Mouse (Mus musculus) limb, embryonic 10.5 days (tissue): ENCODE data around the gene Jak3. TPM values are rescaled to one million over a fixed set of nuclear protein-coding genes. Genes with fewer than 3 reads are reported as not detected.
A peak's percentile ranks its signal among the peaks of the same experiment; 100 is the strongest.
"Not testable (repeated sequence)": the region's sequence is repeated elsewhere in the genome, so short reads cannot be mapped to it uniquely, and the experiment has no call there.

Experiments
- DNase-seq: peaks from one replicate; pipeline ENCODE4 v3.0.0-alpha.2; 2017; ENCODE audit warnings: low spot score
- H3K27ac ChIP-seq: fragments of 300-500 bp; sonication (generic); 2 replicates; pipeline ENCODE4 v1.5.1; 2016; ENCODE audit warnings: mild to moderate bottlenecking
- H3K27me3 ChIP-seq: fragments of 300-500 bp; sonication (generic); 2 replicates; pipeline ENCODE4 v1.6.1; 2016; ENCODE audit warnings: low read depth, mild to moderate bottlenecking; ENCODE audit not compliant: poor library complexity, severe bottlenecking
- H3K36me3 ChIP-seq: fragments of 300-500 bp; sonication (generic); 2 replicates; pipeline ENCODE4 v1.6.1; 2016; ENCODE audit warnings: mild to moderate bottlenecking, moderate library complexity
- H3K4me1 ChIP-seq: fragments of 300-500 bp; sonication (generic); 2 replicates; pipeline ENCODE4 v1.6.1; 2016
- H3K4me3 ChIP-seq: fragments of 300-500 bp; sonication (generic); 2 replicates; pipeline ENCODE4 v1.5.1; 2016; ENCODE audit warnings: mild to moderate bottlenecking, moderate library complexity
- H3K9me3 ChIP-seq: fragments of 300-500 bp; sonication (generic); replicated peaks from 2 replicates; pipeline ENCODE4 v1.6.1; 2016; ENCODE audit warnings: mild to moderate bottlenecking
- WGBS: fragments of 180-500 bp; shearing (Covaris S2); methylation state at CpG from one replicate; pipeline ENCODE4 v1.1.7; 2016; 5-methylcytosine and 5-hydroxymethylcytosine counted together
- microRNA-seq: library from miRNA; unstranded; fragments of <30 nt; microRNA quantifications from one replicate; pipeline ENCODE4, GENCODE M21; 2017
- polyA plus RNA-seq: library from polyadenylated mRNA; unstranded; fragments of >200 nt; fragmentation: Nextera tagmentation; extraction: Ambion mirVana; gene quantifications from 2 replicates; pipeline ENCODE4 v1.2.1, GENCODE M21; 2016

Gene Jak3
- polyA plus RNA-seq, 1 experiment from 2014 or later, result 4.6 TPM

DNA sequence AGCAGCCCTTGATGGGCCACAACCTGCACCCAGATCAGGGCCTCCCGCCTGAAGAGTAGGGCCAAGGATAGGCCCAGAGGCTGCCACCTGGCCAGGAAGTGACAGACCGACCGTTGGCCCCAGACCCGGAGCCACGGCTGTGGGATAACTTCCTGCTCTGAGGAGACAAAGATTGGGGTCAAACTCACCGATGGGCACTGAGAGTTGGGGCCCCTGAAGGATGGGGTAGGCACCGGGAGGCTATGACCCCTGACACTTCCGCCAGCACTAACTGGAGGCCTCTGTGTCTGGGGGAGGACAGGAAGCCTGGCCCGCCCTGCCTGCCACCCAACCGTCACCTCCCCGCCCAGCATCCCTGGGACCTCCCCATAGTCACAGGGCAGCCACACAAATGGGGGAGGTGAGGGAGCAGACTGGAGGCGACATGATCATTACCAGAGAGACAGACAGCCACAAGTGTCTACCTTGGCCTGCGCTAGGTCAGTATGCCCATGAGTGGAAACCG is 47.0 kb downstream of the Jak3 start:
- WGBS, result 60% methylated on average over 14 of the region's 14 CpGs
- Histone ChIP-seq H3K4me1 (peaks cover 32% of the 10 kb centered on the region), H3K27me3 (peaks cover 84% of the 10 kb centered on the region)

GRCm38 (mm10) chr8:71724389-71724788 is 48.3 kb downstream of the Jak3 start:
- Histone ChIP-seq H3K4me1 (peaks cover 40% of the 10 kb centered on the region), H3K27ac (no peak overlapping the region), H3K4me3 (no peak overlapping the region), H3K9me3 (no peaks in the 10 kb centered on the region), H3K27me3 (peaks cover 89% of the 10 kb centered on the region), H3K36me3 (no peaks in the 10 kb centered on the region)
- 54% methylated on average over 4 of the region's 4 CpGs for WGBS
- DNase-seq, result no peak

More for the DNA sequence above, 47.0 kb downstream of the Jak3 start:
- Histone ChIP-seq H3K27ac (no peak overlapping the region), H3K4me3 (no peak overlapping the region), H3K36me3 (no peaks in the 10 kb centered on the region), H3K9me3 (no peaks in the 10 kb centered on the region)
- no peak for DNase-seq

GRCm38 (mm10) chr8:71725122-71725924 is 49.2 kb downstream of the Jak3 start, which contains the start of gene Fcho1:
Gene Fcho1 (minus strand): TSS chr8:71725716.
- DNase-seq, result peak; percentile 78
- under 1% methylated on average over 54 of the region's 54 CpGs for WGBS
- H3K36me3 ChIP-seq, result no peaks in the 10 kb centered on the region
- peaks cover 33% of the 10 kb centered on the region for H3K4me1 ChIP-seq
- H3K27ac ChIP-seq, result peak within 1 kb of the TSS; percentile 66
- peak within 1 kb of the TSS; percentile 70 for H3K4me3 ChIP-seq
- no peaks in the 10 kb centered on the region for H3K9me3 ChIP-seq
- peaks cover 92% of the 10 kb centered on the region for H3K27me3 ChIP-seq

- Histone ChIP-seq H3K4me1 (peaks cover 24% of the 10 kb centered on the region), H3K36me3 (no peaks in the 10 kb centered on the region), H3K9me3 (no peaks in the 10 kb centered on the region), H3K27me3 (peaks cover 79% of the 10 kb centered on the region), H3K4me3 (peak overlapping the region; percentile 43), H3K27ac (no peak overlapping the region)
- DNase-seq, result peak; percentile 50
- 5% methylated on average over 21 of the region's 21 CpGs for whole genome bisulfite sequencing
Measured at GRCm38 (mm10) chr8:71728240-71728785, 52.2 kb downstream of the Jak3 start.

DNA sequence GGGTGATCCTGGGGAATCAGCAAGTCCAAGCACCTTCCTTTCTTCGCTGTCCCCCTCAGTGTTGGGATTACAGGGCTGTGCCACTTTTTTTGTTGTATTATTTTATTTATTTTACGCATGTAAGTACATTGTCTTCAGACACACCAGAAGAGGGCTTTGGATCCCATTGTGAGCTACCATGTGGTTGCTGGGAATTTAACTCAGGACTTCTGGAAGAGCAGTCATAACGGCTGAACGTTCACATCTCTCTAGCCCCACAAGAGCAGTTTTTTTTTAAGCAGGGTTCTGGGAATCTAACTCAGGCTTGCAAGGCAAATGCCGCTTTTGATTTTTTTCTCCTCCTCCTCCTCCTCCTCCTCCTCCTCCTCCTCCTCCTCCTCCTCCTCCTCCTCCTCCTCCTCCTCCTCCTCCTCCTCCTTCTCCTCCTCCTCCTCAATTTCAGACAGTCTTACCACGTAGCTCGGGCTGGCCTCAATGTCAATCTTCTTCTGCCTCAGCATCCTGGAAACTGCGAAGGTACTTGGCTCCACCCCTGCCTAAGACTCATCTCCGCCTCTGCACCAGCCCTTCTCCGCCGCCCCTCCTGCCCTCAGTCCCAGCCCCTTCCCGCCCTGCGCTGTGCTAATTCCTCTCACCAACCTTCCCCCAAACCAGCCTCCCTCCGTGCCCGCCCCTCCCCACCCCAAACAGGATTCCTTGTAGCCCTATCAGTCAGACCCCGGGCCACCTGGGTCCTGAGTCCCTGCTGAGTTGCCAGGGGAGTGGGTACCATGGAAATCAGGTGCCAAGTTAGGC is 52.9 kb downstream of the Jak3 start:
- Histone ChIP-seq H3K27ac (no peak overlapping the region), H3K9me3 (no peaks in the 10 kb centered on the region), H3K36me3 (no peaks in the 10 kb centered on the region), H3K4me3 (peak overlapping the region; percentile 43), H3K27me3 (peaks cover 72% of the 10 kb centered on the region), H3K4me1 (peaks cover 24% of the 10 kb centered on the region)
- DNase-seq, result no peak
- 6% methylated on average over 16 of the region's 16 CpGs for WGBS

DNA sequence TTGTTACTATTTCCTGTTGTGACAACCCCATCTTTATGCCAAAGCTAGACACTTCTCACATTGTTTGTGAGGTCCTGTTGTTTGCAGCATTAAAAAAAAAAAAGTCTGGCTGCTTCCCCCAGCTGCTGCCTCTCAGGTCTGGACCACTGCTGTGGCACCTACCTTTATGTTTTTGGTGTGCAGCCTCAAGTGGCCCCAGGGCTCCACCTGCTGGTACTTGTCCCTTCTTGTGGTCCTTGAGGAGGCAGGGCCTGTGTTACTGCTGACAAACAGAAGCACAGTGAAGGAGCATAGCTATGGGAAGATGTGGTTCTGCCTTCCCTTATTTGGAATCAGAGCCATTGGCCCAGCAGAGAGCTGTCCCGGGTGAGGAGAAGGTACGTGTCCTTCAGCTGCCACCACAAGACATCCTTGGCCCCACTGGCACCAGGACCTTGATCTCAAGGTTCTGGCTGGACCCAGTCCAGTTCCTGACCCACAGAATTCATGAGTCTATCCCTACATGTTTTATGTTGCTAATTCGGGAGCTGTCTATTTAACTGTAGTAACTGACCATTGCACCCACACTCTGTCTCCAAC is 55.6 kb downstream of the Jak3 start:
- Histone ChIP-seq H3K4me1 (peaks cover 15% of the 10 kb centered on the region), H3K36me3 (no peaks in the 10 kb centered on the region), H3K4me3 (no peak overlapping the region), H3K9me3 (no peaks in the 10 kb centered on the region), H3K27me3 (peaks cover 45% of the 10 kb centered on the region), H3K27ac (no peak overlapping the region)
- 61% methylated on average over 3 of the region's 3 CpGs for WGBS
- no peak for DNase-seq

DNA sequence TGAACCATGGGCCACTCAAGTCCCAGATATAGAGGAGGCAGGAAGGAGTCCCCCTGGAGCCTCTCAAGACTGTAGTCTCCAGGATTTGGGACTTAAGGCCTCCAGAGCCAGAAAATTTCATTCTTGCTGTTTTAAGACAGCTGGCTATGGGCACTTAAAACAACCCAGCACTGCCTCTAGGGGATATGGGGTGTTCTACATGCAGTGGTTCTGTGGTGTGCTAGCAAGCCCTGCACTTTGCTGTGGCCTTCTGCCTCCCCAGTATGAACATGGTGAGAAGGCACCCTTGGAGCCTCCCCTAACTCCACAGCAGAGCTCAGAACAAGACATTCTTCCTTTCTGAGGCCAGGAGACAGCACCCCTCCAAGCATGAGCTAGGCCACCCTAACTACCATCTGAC is 62.2 kb downstream of the Jak3 start:
- peaks cover 16% of the 10 kb centered on the region; the same call in 1 of the 2 replicates for H3K27me3 ChIP-seq
- not testable (repeated sequence) for H3K27ac ChIP-seq, H3K4me3 ChIP-seq, H3K4me1 ChIP-seq, H3K9me3 ChIP-seq, DNase-seq, H3K36me3 ChIP-seq

Small RNA genes lying within 50 kb of the gene (microRNA-seq; reads per million reads assigned to microRNA genes)
- not detected for gene Mir6769b

Other genes with a start within 250 kb of the Jak3 start
- 61.5 and 75.1 TPM in 2 replicates for gene Abhd8, start 212.6 kb upstream of the Jak3 start, polyA plus RNA-seq
- gene Mrpl34, start 211.3 kb upstream of the Jak3 start, polyA plus RNA-seq, result 231 and 263 TPM in 2 replicates
- 130 and 138 TPM in 2 replicates for gene Dda1, start 207.1 kb upstream of the Jak3 start, polyA plus RNA-seq
- gene Ano8, start 190.3 kb upstream of the Jak3 start, polyA plus RNA-seq, result 2.7 and 3.5 TPM in 2 replicates
- gene Gtpbp3, start 188.2 kb upstream of the Jak3 start, polyA plus RNA-seq, result 26.8 and 28.2 TPM in 2 replicates
- gene Plvap, start 164.5 kb upstream of the Jak3 start, polyA plus RNA-seq, result 74.6 and 77.7 TPM in 2 replicates
- 0.65 and 0.78 TPM in 2 replicates for gene Ccdc194, start 150.6 kb upstream of the Jak3 start, polyA plus RNA-seq
- gene Bst2, start 138.8 kb upstream of the Jak3 start, polyA plus RNA-seq, result 5.6 TPM in 2 replicates
- 76.2 and 77.5 TPM in 2 replicates for gene Mvb12a, start 133.4 kb upstream of the Jak3 start, polyA plus RNA-seq
- 0.29 and 0.45 TPM in 2 replicates for gene Tmem221, start 117.4 kb upstream of the Jak3 start, polyA plus RNA-seq
- gene Nxnl1, start 109.7 kb upstream of the Jak3 start, polyA plus RNA-seq, result not detected in 2 replicates
- 21.3 and 28.8 TPM in 2 replicates for gene Slc27a1, start 107.4 kb upstream of the Jak3 start, polyA plus RNA-seq
- 241 and 263 TPM in 2 replicates for gene Pgls, start 84.1 kb upstream of the Jak3 start, polyA plus RNA-seq
- 2.8 and 4.0 TPM in 2 replicates for gene Fam129c, start 78.6 kb upstream of the Jak3 start, polyA plus RNA-seq
- 49.0 and 53.6 TPM in 2 replicates for gene Colgalt1, start 65.3 kb upstream of the Jak3 start, polyA plus RNA-seq
- gene Unc13a, start 4.5 kb upstream of the Jak3 start, polyA plus RNA-seq, result 0.40 and 0.51 TPM in 2 replicates
- 0.53 and 0.76 TPM in 2 replicates for gene Insl3, start 12.9 kb downstream of the Jak3 start, polyA plus RNA-seq
- gene B3gnt3, start 25.5 kb downstream of the Jak3 start, polyA plus RNA-seq, result 0.67 and 1.2 TPM in 2 replicates
- 2.2 and 4.3 TPM in 2 replicates for gene Fcho1, start 49.4 kb downstream of the Jak3 start, polyA plus RNA-seq
- 3.7 and 3.9 TPM in 2 replicates for gene Zfp709, start 205.7 kb downstream of the Jak3 start, polyA plus RNA-seq
- gene Zfp882, start 232.3 kb downstream of the Jak3 start, polyA plus RNA-seq, result 5.4 and 7.2 TPM in 2 replicates
- gene Zfp617, start 232.3 kb downstream of the Jak3 start, polyA plus RNA-seq, result 27.4 and 34.3 TPM in 2 replicates